Mouse (Mus musculus) T-helper 17 cell (primary cell): ENCODE results near the gene Srgap2.
"Not testable (repeated sequence)": the region's sequence is repeated elsewhere in the genome, so short reads cannot be mapped to it uniquely, and the experiment has no call there.

Source experiments
- in situ Hi-C, 2 experiments: fragments of 300-600 bp; cut with MboI, MseI; formaldehyde crosslinking; loops; 1 replicate in 1 of 2; 2 replicates in 1 of 2; pipeline ENCODE4 v1.15.1; 2025; ENCODE audit warnings: high pct_unique_total_duplicates in 2 of 2

Srgap2 gene

GRCm38 (mm10) chr1:131252516-131253250 is 274.5 kb downstream of the Srgap2 start:
- in situ Hi-C loops, result not testable (repeated sequence)

- in situ Hi-C loops, result no loop called here
These were observed 280.4 kb downstream of the Srgap2 start for GRCm38 (mm10) chr1:131246433-131247395.

- in situ Hi-C loops, result no loop called here
These were observed 281.2 kb downstream of the Srgap2 start for GRCm38 (mm10) chr1:131245926-131246325.

GRCm38 (mm10) chr1:131245089-131245856 is 281.9 kb downstream of the Srgap2 start, which contains the start of gene Rassf5:
Gene Rassf5 (minus strand): TSS chr1:131245258.
- in situ Hi-C loops, result no loop called here

GRCm38 (mm10) chr1:131244536-131245088 is 282.5 kb downstream of the Srgap2 start:
- in situ Hi-C loops, result no loop called here

GRCm38 (mm10) chr1:131242956-131243355 is 284.2 kb downstream of the Srgap2 start:
- in situ Hi-C loops, result no loop called here

- in situ Hi-C loops, result no loop called here
These were observed 287.5 kb downstream of the Srgap2 start for GRCm38 (mm10) chr1:131239576-131240193.

- in situ Hi-C loops, result no loop called here
These were observed 288.2 kb downstream of the Srgap2 start for GRCm38 (mm10) chr1:131238931-131239381.

GRCm38 (mm10) chr1:131236077-131236476 is 291.1 kb downstream of the Srgap2 start:
- in situ Hi-C loops, result no loop called here
